Mouse (Mus musculus) ES-Bruce4 (cell line): ENCODE measurements around the gene Glyctk. TPM values are rescaled to one million over a fixed set of nuclear protein-coding genes. Genes with fewer than 3 reads are reported as not detected.

ENCODE experiments used
- H3K27ac ChIP-seq: 2 replicates; pipeline ENCODE4 v1.5.1; 2012; ENCODE audit warnings: low read length, inconsistent platforms; ENCODE audit not compliant: insufficient read depth
- H3K27me3 ChIP-seq: 2 replicates; pipeline ENCODE4 v1.6.1; 2012; ENCODE audit warnings: mild to moderate bottlenecking, low read length, inconsistent platforms; ENCODE audit not compliant: control insufficient read depth, poor library complexity, insufficient read depth, severe bottlenecking
- H3K36me3 ChIP-seq: 2 replicates; pipeline ENCODE4 v1.6.1; 2012; ENCODE audit warnings: inconsistent platforms, mild to moderate bottlenecking, low read length, moderate library complexity; ENCODE audit not compliant: control insufficient read depth, poor library complexity, insufficient read depth, severe bottlenecking
- H3K4me1 ChIP-seq: one replicate; pipeline ENCODE4 v1.8.1; 2011; ENCODE audit warnings: low read length; ENCODE audit not compliant: control insufficient read depth, insufficient read depth
- H3K4me3 ChIP-seq: 2 replicates; pipeline ENCODE4 v1.5.1; 2011; ENCODE audit warnings: low read depth, mild to moderate bottlenecking, low read length
- H3K9ac ChIP-seq: 2 replicates; pipeline ENCODE4 v1.6.1; 2012; ENCODE audit warnings: low read depth, mild to moderate bottlenecking, inconsistent platforms; ENCODE audit not compliant: poor library complexity, severe bottlenecking
- H3K9me3 ChIP-seq: replicated peaks from 2 replicates; pipeline ENCODE4 v1.6.1; 2012; ENCODE audit warnings: mild to moderate bottlenecking, low read length, inconsistent platforms; ENCODE audit not compliant: control insufficient read depth, poor library complexity, insufficient read depth, severe bottlenecking
- CTCF ChIP-seq: IDR thresholded peaks from one replicate; pipeline ENCODE4 v1.8.1; 2011; ENCODE audit warnings: low read depth, low read length
- EP300 ChIP-seq: IDR thresholded peaks from 2 replicates; pipeline ENCODE4 v1.6.1; 2011; ENCODE audit warnings: low read depth, low read length; ENCODE audit not compliant: insufficient read depth
- POLR2A ChIP-seq: IDR thresholded peaks from one replicate; pipeline ENCODE4 v1.8.1; 2011; ENCODE audit warnings: low read length; ENCODE audit not compliant: insufficient read depth
- polyA plus RNA-seq: library from polyadenylated mRNA; stranded (reverse); fragments of >200 nt; gene quantifications from 2 replicates; pipeline ENCODE4 v1.2.4, GENCODE M21; 2011; ENCODE audit warnings: low read depth; ENCODE audit not compliant: missing spikeins, insufficient read depth, insufficient read length

The Glyctk gene
- polyA plus RNA-seq, 1 experiment: 1.1 TPM

DNA sequence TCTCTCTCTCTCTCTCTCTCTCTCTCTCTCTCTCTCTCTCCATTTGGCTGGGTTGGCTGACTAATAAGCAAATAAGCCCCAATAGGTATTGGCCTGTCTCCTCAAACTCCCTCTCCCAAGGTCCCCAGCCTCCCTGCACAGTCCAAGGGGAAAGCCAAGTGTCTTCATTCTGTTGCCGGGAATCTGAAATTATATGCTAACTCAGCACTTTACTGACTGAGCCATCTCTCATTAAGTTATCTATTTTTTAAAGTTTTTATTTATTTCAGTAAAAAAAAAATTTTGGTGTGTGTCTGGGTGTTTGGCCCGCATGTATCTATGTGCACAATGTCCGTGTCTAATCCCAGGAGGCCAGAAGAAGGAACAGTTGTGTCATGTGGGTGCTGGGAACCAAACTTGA, 44.0 kb upstream of the Glyctk start:
- Histone ChIP-seq H3K4me1 (peaks cover 9% of the 10 kb centered on the region), H3K27ac (no peak overlapping the region), H3K9me3 (no peaks in the 10 kb centered on the region), H3K9ac (peak overlapping the region; percentile 46; the same call in 1 of the 2 replicates), H3K36me3 (no peaks in the 10 kb centered on the region), H3K4me3 (peak overlapping the region; percentile 69), H3K27me3 (no peaks in the 10 kb centered on the region)
- TF ChIP-seq POLR2A: no peak
- TF ChIP-seq CTCF: no peak
- no peak for TF ChIP-seq EP300

DNA sequence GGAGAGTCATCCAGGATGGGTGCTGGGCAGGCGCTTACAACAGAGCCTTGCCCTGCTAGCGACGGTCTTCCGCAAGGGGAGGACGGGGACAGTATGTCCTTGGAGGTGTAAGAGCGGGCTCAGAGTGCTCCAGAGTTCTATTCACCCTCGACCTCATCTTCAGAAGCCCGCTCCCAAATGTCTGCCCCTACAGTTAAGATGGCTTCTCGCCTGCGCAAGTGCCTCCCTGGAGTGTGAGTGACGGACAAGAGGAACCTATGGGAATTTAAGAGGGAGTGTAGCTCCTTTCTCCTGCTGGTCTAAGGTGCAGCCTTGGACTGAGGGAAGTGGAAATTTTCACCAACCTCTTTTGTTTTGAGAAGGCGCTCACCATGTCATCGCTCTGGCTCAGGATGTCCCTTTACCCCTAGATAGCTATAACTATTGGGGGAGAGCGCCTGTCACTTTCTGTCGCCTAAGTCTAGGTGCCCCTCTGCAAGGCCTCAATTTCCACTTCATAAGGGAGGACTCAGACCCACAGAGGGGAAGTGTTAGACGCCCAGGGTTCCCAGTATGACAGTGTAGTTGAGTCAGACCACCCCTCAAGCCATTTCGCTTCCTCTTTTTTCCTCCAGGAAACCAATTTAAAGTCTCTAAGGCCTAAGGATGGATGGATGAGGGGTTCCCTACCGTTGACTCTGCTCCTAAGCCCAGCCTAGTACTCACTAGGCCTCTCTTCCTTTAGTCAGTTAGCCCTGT, 41.8 kb upstream of the Glyctk start, which contains the start of gene Ppm1m:
TSS of gene Ppm1m (minus strand) at position 212 of the 738 bp plus-strand sequence.
- peaks cover 2% of the 10 kb centered on the region for H3K4me1 ChIP-seq
- H3K4me3 ChIP-seq: peak within 1 kb of the TSS; percentile 84
- peak within 1 kb of the TSS; percentile 40; the same call in 1 of the 2 replicates for H3K27ac ChIP-seq
- no peaks in the 10 kb centered on the region for H3K27me3 ChIP-seq
- H3K36me3 ChIP-seq: no peaks in the 10 kb centered on the region
- no peaks in the 10 kb centered on the region for H3K9me3 ChIP-seq
- TF ChIP-seq EP300 (no peak), POLR2A (no peak), CTCF (no peak)
- H3K9ac ChIP-seq: peak within 1 kb of the TSS; percentile 91

DNA sequence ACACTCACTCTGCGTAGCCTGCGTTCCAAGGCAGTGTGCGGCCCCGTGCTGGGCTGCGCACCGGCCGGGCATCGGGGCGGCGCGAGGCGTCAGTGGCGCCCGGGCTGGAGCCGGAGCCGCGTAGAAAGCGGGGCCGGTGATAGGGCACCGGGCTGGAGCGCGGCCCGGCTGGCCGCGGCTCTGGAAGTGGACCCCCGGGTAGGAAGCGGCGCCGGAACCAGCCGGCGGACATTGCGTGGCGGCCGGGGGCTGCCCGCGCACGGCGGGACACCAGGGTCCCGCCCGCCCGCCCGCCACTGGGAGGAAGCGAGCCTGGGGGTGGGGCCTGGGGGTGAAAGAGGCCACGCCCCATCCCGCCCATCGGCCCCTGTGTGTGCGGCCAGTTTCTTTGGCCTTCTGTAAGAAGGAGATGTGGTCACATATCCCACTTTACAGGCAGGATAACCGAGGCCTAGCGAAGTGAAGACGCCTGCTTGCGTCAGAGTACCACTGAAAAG, 41.1 kb upstream of the Glyctk start:
- peak overlapping the region; percentile 84 for H3K4me3 ChIP-seq
- H3K36me3 ChIP-seq: no peaks in the 10 kb centered on the region
- no peaks in the 10 kb centered on the region for H3K9me3 ChIP-seq
- TF ChIP-seq POLR2A (peak; percentile 95), EP300 (no peak)
- H3K4me1 ChIP-seq: no peaks in the 10 kb centered on the region
- peak overlapping the region; percentile 91 for H3K9ac ChIP-seq
- H3K27ac ChIP-seq: peak overlapping the region; percentile 40; the same call in 1 of the 2 replicates
- H3K27me3 ChIP-seq: no peaks in the 10 kb centered on the region

DNA sequence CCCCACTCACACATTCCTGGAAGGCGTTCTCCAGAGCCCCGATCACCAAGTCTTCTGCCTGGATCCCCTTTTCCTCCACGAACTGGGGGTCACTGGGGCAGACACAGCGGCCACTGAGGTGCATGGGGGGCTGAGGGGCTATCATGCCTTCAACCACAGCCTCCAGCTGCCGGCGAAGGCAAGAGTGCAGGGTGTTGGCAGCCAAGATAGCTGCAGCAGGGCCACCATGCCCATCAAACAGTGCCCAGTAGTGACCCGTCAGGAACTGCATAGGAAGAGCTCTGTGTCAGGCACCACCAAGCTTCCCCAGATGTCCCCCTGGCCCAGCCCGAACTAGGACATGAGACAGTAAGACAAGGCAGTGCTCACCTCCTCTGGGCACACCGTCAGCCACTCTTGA, 39.8 kb upstream of the Glyctk start:
- Histone ChIP-seq H3K4me3 (no peak overlapping the region), H3K36me3 (no peaks in the 10 kb centered on the region)
- TF ChIP-seq EP300 (no peak), POLR2A (no peak), CTCF (no peak)

DNA sequence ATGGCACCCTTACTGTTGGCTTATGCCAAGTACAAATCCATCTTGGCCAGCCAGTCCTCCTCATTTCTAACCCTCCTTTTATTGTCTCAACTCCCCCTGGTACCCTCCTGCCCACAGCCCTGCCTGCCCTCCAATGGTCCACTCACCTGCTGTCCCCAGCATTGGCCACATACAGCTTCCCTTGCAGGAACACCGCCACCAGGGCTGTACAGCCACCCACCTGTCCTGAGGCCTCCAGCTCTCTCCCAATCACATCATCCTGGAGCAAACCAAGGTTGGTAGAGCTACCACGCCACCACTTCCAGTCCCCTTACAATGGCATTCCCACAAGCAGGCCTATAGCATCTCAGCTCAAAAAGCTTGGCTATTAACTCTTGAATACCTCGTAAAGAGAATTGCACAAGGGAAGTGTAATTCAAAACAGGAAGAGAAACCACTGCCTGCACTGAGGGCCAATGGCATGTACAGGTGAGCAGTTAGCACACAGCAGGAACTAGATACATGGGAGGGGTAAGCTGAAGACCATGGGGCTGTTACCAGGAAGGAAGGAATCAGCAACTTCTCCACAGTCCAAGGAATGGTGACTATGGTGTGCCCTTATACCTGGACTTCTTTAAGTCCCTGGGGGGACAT, 39.3 kb upstream of the Glyctk start:
- H3K4me1 ChIP-seq: no peaks in the 10 kb centered on the region
- no peak overlapping the region for H3K9ac ChIP-seq
- no peaks in the 10 kb centered on the region for H3K27me3 ChIP-seq
- H3K36me3 ChIP-seq: no peaks in the 10 kb centered on the region
- TF ChIP-seq EP300 (no peak), POLR2A (no peak), CTCF (no peak)
- no peak overlapping the region for H3K4me3 ChIP-seq
- H3K27ac ChIP-seq: no peak overlapping the region
- no peaks in the 10 kb centered on the region for H3K9me3 ChIP-seq

More for the DNA sequence above, 39.8 kb upstream of the Glyctk start:
- Histone ChIP-seq H3K9ac (no peak overlapping the region), H3K27me3 (no peaks in the 10 kb centered on the region), H3K4me1 (no peaks in the 10 kb centered on the region), H3K9me3 (no peaks in the 10 kb centered on the region), H3K27ac (no peak overlapping the region)

DNA sequence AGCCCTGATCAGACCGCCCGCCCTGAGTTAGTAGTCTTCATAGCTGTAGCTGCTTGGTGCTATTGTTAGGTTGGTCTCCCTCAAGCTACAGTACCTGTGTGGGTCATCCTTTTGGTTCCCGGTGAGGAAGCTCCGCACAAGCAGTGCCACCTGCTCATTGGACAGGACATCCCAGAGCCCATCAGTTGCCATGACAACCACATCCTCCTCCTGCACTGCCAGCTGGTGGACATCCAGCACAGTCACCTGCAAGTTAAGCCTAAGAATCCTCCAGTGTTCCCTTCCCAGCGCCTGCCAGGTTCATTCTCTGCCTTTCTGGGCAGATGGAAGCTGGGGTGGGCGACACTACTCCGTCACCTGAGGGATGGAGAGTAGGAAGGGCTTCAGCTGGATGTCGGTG, 37.8 kb upstream of the Glyctk start:
- TF ChIP-seq CTCF (no peak), POLR2A (no peak), EP300 (no peak)
- Histone ChIP-seq H3K4me1 (no peaks in the 10 kb centered on the region), H3K4me3 (no peak overlapping the region), H3K27ac (no peak overlapping the region), H3K36me3 (peaks cover 9% of the 10 kb centered on the region), H3K9me3 (no peaks in the 10 kb centered on the region), H3K9ac (no peak overlapping the region), H3K27me3 (no peaks in the 10 kb centered on the region)
